Mouse (Mus musculus): ENCODE measurements around the gene Gm3667. TPM values are rescaled to one million over a fixed set of nuclear protein-coding genes. Genes with fewer than 3 reads are reported as not detected.
A peak's percentile ranks its signal among the peaks of the same experiment; 100 is the strongest.
"Not testable (repeated sequence)": the region's sequence is repeated elsewhere in the genome, so short reads cannot be mapped to it uniquely, and the experiment has no call there.

Gene Gm3667
- polyA plus RNA-seq (2015; fragmentation: Nextera tagmentation; extraction: Ambion mirVana): 9.7 and 11.4 TPM in 2 replicates

DNA sequence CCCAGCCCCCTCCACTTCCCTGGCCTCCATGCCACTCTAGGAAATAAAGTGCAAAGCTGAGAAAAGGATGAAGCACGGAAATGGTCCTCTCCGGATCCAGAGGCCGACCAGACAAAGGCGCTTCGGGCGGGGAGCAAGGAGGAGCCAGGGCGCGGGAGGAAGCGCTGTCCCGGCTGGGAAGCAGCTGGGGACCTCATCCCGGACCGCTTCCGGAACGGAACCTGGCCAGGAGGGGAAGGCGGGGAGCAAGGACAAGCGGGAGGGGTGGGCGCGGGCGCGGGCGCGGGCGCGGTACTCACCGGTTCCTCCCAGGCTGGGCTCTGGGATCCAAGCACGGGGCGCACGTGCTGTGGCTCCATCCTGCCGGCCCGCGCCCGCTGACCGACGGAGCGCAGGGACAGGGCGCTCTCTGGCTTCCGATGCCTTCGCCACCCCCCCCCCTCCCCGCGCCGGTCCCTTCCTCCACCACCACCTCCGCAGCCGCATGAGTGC is at the start of gene Gm3667:
Gm3667 (minus strand) TSS at position 442 of the 492 bp plus-strand sequence.
- 1% methylated on average over 11 of the region's 43 CpGs for WGBS
- Histone ChIP-seq H3K4me3 (peak within 1 kb of the TSS; percentile 47), H3K9ac (peak within 1 kb of the TSS; percentile 49), H3K27ac (peak within 1 kb of the TSS; percentile 65; the same call in 1 of the 2 replicates), H3K4me2 (peak within 1 kb of the TSS; percentile 54)
- ATAC-seq (replicated peaks); H3K4me1 ChIP-seq; H3K27me3 ChIP-seq (replicated peaks); H3K9me3 ChIP-seq; H3K36me3 ChIP-seq (replicated peaks): not testable (repeated sequence)

- H3K4me1 ChIP-seq; H3K4me3 ChIP-seq; H3K9me3 ChIP-seq; H3K4me2 ChIP-seq; H3K36me3 ChIP-seq (replicated peaks); H3K9ac ChIP-seq; H3K27ac ChIP-seq; ATAC-seq (replicated peaks); H3K27me3 ChIP-seq (replicated peaks): not testable (repeated sequence)
- 99% methylated on average over 20 of the region's 24 CpGs for WGBS
Measured at GRCm38 (mm10) chr14:6899881-6900280, 10.1 kb upstream of the Gm3667 start.

DNA sequence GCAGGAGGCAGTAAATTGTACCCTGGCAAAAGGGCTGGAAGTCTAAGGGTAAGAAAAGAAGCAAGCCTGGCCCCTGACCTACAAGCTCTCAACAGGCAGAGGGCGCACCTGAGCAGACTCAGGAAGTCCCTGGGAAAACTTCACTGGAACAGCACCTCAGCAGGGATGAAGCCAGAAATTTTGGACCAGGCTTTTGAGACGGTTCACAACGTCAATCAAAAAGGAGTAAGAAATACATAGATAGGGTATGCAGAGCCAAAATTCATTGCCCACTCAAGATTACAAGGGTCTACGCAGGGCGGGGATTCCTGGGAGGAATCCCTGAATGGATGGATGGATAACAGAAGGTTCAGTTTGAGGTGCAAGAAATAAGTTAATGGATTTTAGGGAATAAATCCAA is 951 bp downstream of the Gm3667 start:
- not testable (repeated sequence) for ATAC-seq (replicated peaks); H3K4me1 ChIP-seq; H3K27me3 ChIP-seq (replicated peaks); H3K36me3 ChIP-seq (replicated peaks); H3K9me3 ChIP-seq; H3K9ac ChIP-seq; H3K27ac ChIP-seq
- Histone ChIP-seq H3K4me3 (peak overlapping the region; percentile 47), H3K4me2 (peak overlapping the region; percentile 54)
- 11% methylated on average over 4 of the region's 5 CpGs for WGBS

DNA sequence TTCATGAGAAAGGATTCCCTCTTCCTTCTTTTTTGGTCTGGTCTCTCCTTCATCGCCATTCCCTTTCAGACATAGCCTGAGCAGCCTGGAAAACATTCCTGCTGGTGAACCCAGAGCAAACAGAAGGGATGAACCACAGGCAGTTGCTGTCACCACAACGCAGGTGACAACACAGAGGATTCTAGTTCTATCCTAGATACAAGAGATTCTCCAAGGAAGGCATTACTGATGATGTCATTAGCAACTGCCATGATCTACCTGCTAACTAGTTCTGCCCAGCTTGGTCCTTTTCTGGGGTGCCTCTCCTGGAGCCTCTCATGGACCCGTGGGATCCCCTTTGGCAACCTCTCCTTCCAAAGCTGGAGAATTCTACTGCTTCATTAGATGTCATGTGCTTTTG is 49.6 kb downstream of the Gm3667 start, which contains the start of gene Gm3642:
Gm3642 (minus strand) TSS at position 101 of the 400 bp plus-strand sequence.
- WGBS: no CpG with 5 or more reads among the region's 3 CpGs
- H3K9ac ChIP-seq, H3K4me1 ChIP-seq: not testable (repeated sequence)

GRCm38 (mm10) chr14:6823297-6823696 is 66.5 kb downstream of the Gm3667 start:
- H3K4me2 ChIP-seq; H3K4me3 ChIP-seq; H3K36me3 ChIP-seq (replicated peaks); ATAC-seq (replicated peaks); H3K27ac ChIP-seq; H3K27me3 ChIP-seq (replicated peaks); H3K9me3 ChIP-seq; H3K4me1 ChIP-seq; H3K9ac ChIP-seq: not testable (repeated sequence)
- WGBS: 92% methylated on average over 3 of the region's 3 CpGs

More for the DNA sequence above, 49.6 kb downstream of the Gm3667 start, which contains the start of gene Gm3642:
- not testable (repeated sequence) for H3K36me3 ChIP-seq (replicated peaks); H3K9me3 ChIP-seq; H3K27me3 ChIP-seq (replicated peaks); H3K4me3 ChIP-seq; ATAC-seq (replicated peaks); H3K4me2 ChIP-seq; H3K27ac ChIP-seq

Other genes starting within 250 kb of the Gm3667 start
- not detected in 2 replicates for gene Gm10251, start 205.8 kb downstream of the Gm3667 start, polyA plus RNA-seq (2015; fragmentation: Nextera tagmentation; extraction: Ambion mirVana)
- not detected in 2 replicates for gene Gm8050, start 169.7 kb downstream of the Gm3667 start, polyA plus RNA-seq (2015; fragmentation: Nextera tagmentation; extraction: Ambion mirVana)
- gene Gm3636, start 147.6 kb downstream of the Gm3667 start, polyA plus RNA-seq (2015; fragmentation: Nextera tagmentation; extraction: Ambion mirVana): 18.6 and 20.1 TPM in 2 replicates
- not detected in 2 replicates for gene Gm8362, start 115.6 kb downstream of the Gm3667 start, polyA plus RNA-seq (2015; fragmentation: Nextera tagmentation; extraction: Ambion mirVana)
- gene Gm3642, start 49.7 kb downstream of the Gm3667 start, polyA plus RNA-seq (2015; fragmentation: Nextera tagmentation; extraction: Ambion mirVana): not detected in 2 replicates
- gene Gm6356, start 83.9 kb upstream of the Gm3667 start, polyA plus RNA-seq (2015; fragmentation: Nextera tagmentation; extraction: Ambion mirVana): not detected in 2 replicates
- gene Gm10406, start 137.5 kb upstream of the Gm3667 start, polyA plus RNA-seq (2015; fragmentation: Nextera tagmentation; extraction: Ambion mirVana): 3.9 and 4.9 TPM in 2 replicates
- not detected in 2 replicates for gene Gm3685, start 155.0 kb upstream of the Gm3667 start, polyA plus RNA-seq (2015; fragmentation: Nextera tagmentation; extraction: Ambion mirVana)
- 7.6 and 9.1 TPM in 2 replicates for gene Gm3696, start 210.7 kb upstream of the Gm3667 start, polyA plus RNA-seq (2015; fragmentation: Nextera tagmentation; extraction: Ambion mirVana)
- gene Gm6676, start 235.4 kb upstream of the Gm3667 start, polyA plus RNA-seq (2015; fragmentation: Nextera tagmentation; extraction: Ambion mirVana): not detected in 2 replicates